Mouse (Mus musculus) liver, embryonic 11.5 days (tissue): Measurements from ENCODE around the gene Vwce. TPM values are rescaled to one million over a fixed set of nuclear protein-coding genes. Genes with fewer than 3 reads are reported as not detected.

ENCODE experiments used
- ATAC-seq: fragments of 200-750 bp; cut with Nextera tagmentation; replicated peaks from 2 replicates; pipeline ENCODE4 v1.8.0; 2017; ENCODE audit warnings: moderate number of reproducible peaks, mild to moderate bottlenecking, moderate TSS enrichment, moderate library complexity; ENCODE audit not compliant: low FRiP score
- DNase-seq: peaks from one replicate; pipeline ENCODE4 v3.0.0-alpha.2; 2017; ENCODE audit warnings: low spot score
- H3K27ac ChIP-seq: fragments of 300-500 bp; sonication (generic); 2 replicates; pipeline ENCODE4 v1.5.1; 2014; ENCODE audit warnings: mild to moderate bottlenecking, low read depth, low read length, control low read depth
- H3K27me3 ChIP-seq: fragments of 300-500 bp; sonication (generic); replicated peaks from 2 replicates; pipeline ENCODE4 v1.6.1; 2014; ENCODE audit warnings: low read length, mixed read lengths; ENCODE audit not compliant: control insufficient read depth, insufficient read depth
- H3K36me3 ChIP-seq: fragments of 300-500 bp; sonication (generic); 2 replicates; pipeline ENCODE4 v1.6.1; 2014; ENCODE audit warnings: mild to moderate bottlenecking, low read length, moderate library complexity, mixed read lengths; ENCODE audit not compliant: control insufficient read depth, insufficient read depth
- H3K4me1 ChIP-seq: fragments of 300-500 bp; sonication (generic); replicated peaks from 2 replicates; pipeline ENCODE4 v1.6.1; 2014; ENCODE audit warnings: low read length, mixed read lengths; ENCODE audit not compliant: control insufficient read depth, insufficient read depth
- H3K4me2 ChIP-seq: fragments of 300-500 bp; sonication (generic); 2 replicates; pipeline ENCODE4 v1.6.1; 2014; ENCODE audit warnings: mild to moderate bottlenecking, control low read depth, moderate library complexity
- H3K4me3 ChIP-seq: fragments of 300-500 bp; sonication (generic); 2 replicates; pipeline ENCODE4 v1.5.1; 2014; ENCODE audit warnings: low read depth, low read length, control low read depth
- H3K9ac ChIP-seq: fragments of 300-500 bp; sonication (generic); 2 replicates; pipeline ENCODE4 v1.6.1; 2014; ENCODE audit warnings: low read depth, low read length, control low read depth
- H3K9me3 ChIP-seq: fragments of 300-500 bp; sonication (generic); 2 replicates; pipeline ENCODE4 v1.6.1; 2016; ENCODE audit warnings: low read length, inconsistent platforms, mixed read lengths; ENCODE audit not compliant: control insufficient read depth
- WGBS: fragments of 180-500 bp; shearing (Covaris S2); extraction: QIAGEN DNeasy Blood & Tissue Kit; methylation state at CpG from one replicate; pipeline ENCODE4 v1.1.7; 2014; 5-methylcytosine and 5-hydroxymethylcytosine counted together
- polyA plus RNA-seq: library from polyadenylated mRNA; unstranded; fragments of >200 nt; fragmentation: Nextera tagmentation; extraction: Ambion mirVana; gene quantifications from 2 replicates; pipeline ENCODE4 v1.2.1, GENCODE M21; 2014

Vwce gene
- polyA plus RNA-seq, 1 experiment from 2014 or later, result 10.4 TPM

DNA sequence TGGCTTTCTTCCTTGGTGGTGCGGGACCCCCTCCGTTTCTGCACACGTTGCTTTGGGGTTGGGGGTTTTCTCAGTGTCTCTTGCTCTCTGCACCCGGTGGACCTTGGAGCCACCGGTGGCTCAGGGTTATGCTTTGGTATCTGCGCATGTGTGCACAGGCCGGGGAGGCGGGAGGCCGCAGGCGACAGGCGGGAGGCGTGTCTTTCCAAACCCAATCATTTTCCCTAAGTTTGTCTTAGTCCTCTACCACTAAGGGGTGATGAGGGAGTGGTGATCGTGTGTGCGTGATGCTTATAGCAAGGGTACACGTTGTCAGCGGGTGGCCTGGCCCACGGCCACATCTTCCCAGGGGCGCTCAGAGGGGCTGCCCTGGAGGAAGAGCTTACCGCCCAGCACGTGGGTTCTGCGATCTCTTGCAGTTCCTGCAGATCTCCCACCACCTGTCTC is 882 bp downstream of the Vwce start:
- peak; percentile 78 for DNase-seq
- peaks cover 29% of the 10 kb centered on the region for H3K4me1 ChIP-seq
- peak overlapping the region; percentile 88 for H3K9ac ChIP-seq
- WGBS, result 3% methylated on average over 21 of the region's 21 CpGs
- peak; percentile 89 for ATAC-seq
- H3K4me2 ChIP-seq, result peak overlapping the region; percentile 99
- H3K36me3 ChIP-seq, result peaks cover 8% of the 10 kb centered on the region
- H3K27ac ChIP-seq, result peak overlapping the region; percentile 83
- no peaks in the 10 kb centered on the region for H3K27me3 ChIP-seq
- H3K9me3 ChIP-seq, result no peaks in the 10 kb centered on the region
- peak overlapping the region; percentile 70 for H3K4me3 ChIP-seq

GRCm38 (mm10) chr19:10637840-10638239 is 3.8 kb downstream of the Vwce start:
- DNase-seq (no peak), ATAC-seq (no peak)
- WGBS, result 57% methylated on average over 7 of the region's 7 CpGs
- Histone ChIP-seq H3K9ac (no peak overlapping the region), H3K4me2 (no peak overlapping the region), H3K27me3 (no peaks in the 10 kb centered on the region), H3K9me3 (no peaks in the 10 kb centered on the region), H3K4me3 (no peak overlapping the region), H3K27ac (no peak overlapping the region), H3K36me3 (no peaks in the 10 kb centered on the region), H3K4me1 (peaks cover 36% of the 10 kb centered on the region)

GRCm38 (mm10) chr19:10640080-10640479 is 6.1 kb downstream of the Vwce start:
- DNase-seq (no peak), ATAC-seq (peak; percentile 69)
- Histone ChIP-seq H3K4me2 (peak overlapping the region; percentile 34), H3K9ac (peak overlapping the region; percentile 31; the same call in 1 of the 2 replicates), H3K27ac (no peak overlapping the region), H3K9me3 (no peaks in the 10 kb centered on the region), H3K4me3 (no peak overlapping the region), H3K27me3 (no peaks in the 10 kb centered on the region), H3K4me1 (peaks cover 30% of the 10 kb centered on the region), H3K36me3 (no peaks in the 10 kb centered on the region)
- 6% methylated on average over 5 of the region's 5 CpGs for WGBS

- Histone ChIP-seq H3K27me3 (no peaks in the 10 kb centered on the region), H3K36me3 (no peaks in the 10 kb centered on the region), H3K4me3 (no peak overlapping the region), H3K4me1 (peaks cover 25% of the 10 kb centered on the region), H3K4me2 (peak overlapping the region; percentile 34; the same call in 1 of the 2 replicates), H3K27ac (no peak overlapping the region), H3K9ac (peak overlapping the region; percentile 31; the same call in 1 of the 2 replicates), H3K9me3 (no peaks in the 10 kb centered on the region)
- ATAC-seq (no peak), DNase-seq (no peak)
- WGBS, result 53% methylated on average over 13 of the region's 13 CpGs
Measured at GRCm38 (mm10) chr19:10640589-10641378, 6.8 kb downstream of the Vwce start.

- H3K36me3 ChIP-seq, result no peaks in the 10 kb centered on the region
- DNase-seq (no peak), ATAC-seq (no peak)
- H3K27ac ChIP-seq, result no peak overlapping the region
- H3K4me3 ChIP-seq, result no peak overlapping the region
- 80% methylated on average over 2 of the region's 2 CpGs for WGBS
- H3K4me1 ChIP-seq, result peaks cover 5% of the 10 kb centered on the region
- H3K9me3 ChIP-seq, result no peaks in the 10 kb centered on the region
- 0 out of 2 replicates have a peak, but pooled peaks cover 2% of the 10 kb centered on the region for H3K27me3 ChIP-seq
- no peak overlapping the region for H3K9ac ChIP-seq
- H3K4me2 ChIP-seq, result no peak overlapping the region
Measured at GRCm38 (mm10) chr19:10645616-10646015, 11.6 kb downstream of the Vwce start.

- DNase-seq (no peak), ATAC-seq (no peak)
- H3K27me3 ChIP-seq, result 0 out of 2 replicates have a peak, but pooled peaks cover 2% of the 10 kb centered on the region
- H3K9me3 ChIP-seq, result no peaks in the 10 kb centered on the region
- H3K4me2 ChIP-seq, result no peak overlapping the region
- H3K9ac ChIP-seq, result no peak overlapping the region
- H3K36me3 ChIP-seq, result no peaks in the 10 kb centered on the region
- no peak overlapping the region for H3K4me3 ChIP-seq
- WGBS, result 73% methylated on average over 8 of the region's 8 CpGs
- no peak overlapping the region for H3K27ac ChIP-seq
- peaks cover under 1% of the 10 kb centered on the region for H3K4me1 ChIP-seq
Measured at GRCm38 (mm10) chr19:10648156-10648555, 14.1 kb downstream of the Vwce start.

DNA sequence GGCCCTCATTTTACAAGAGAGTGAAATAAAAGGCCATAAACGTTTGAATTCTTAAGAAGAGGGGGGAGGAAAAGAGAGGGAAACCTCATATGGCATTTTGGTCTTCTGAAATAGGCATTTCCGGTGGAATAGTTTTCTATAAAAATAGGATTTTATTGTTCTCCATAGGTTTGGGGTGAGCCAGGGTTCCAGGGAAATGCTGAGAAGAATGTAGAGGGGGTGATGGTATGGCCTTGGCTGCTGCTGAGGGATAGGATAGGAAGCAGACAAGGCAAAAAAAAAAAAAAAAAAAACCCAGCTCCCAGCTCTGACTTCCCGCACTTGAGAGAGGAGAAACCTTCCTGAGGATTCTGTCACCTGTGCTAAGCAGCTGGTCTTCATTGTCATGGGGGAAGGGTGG is 22.0 kb downstream of the Vwce start:
- Histone ChIP-seq H3K9ac (no peak overlapping the region), H3K4me3 (no peak overlapping the region), H3K4me1 (peaks cover 47% of the 10 kb centered on the region), H3K27me3 (no peaks in the 10 kb centered on the region), H3K36me3 (no peaks in the 10 kb centered on the region), H3K9me3 (no peaks in the 10 kb centered on the region), H3K4me2 (no peak overlapping the region), H3K27ac (peak overlapping the region; percentile 28)
- WGBS, result 68% methylated on average over 3 of the region's 3 CpGs
- ATAC-seq (no peak), DNase-seq (no peak)

DNA sequence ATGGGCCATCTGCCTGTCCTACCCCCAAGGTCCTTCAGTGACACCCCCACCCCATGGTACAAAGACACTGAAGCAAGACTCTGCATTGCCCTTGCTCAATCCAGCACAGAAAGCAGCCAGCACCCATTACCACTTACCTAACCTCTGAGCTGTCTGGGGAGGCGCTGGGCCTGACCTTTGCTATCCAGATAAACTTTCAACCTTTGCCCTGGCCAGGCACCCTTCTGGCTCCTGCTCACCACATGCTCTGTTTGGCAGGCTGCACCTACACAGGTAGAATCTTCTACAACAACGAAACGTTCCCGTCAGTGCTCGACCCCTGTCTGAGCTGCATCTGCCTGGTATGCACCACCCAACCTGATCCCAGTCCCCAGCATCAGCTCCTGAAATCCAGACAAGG is 23.7 kb downstream of the Vwce start:
- H3K4me2 ChIP-seq, result peak overlapping the region; percentile 16; the same call in 1 of the 2 replicates
- no peaks in the 10 kb centered on the region for H3K27me3 ChIP-seq
- H3K9me3 ChIP-seq, result no peaks in the 10 kb centered on the region
- H3K4me3 ChIP-seq, result no peak overlapping the region
- H3K4me1 ChIP-seq, result peaks cover 53% of the 10 kb centered on the region
- H3K9ac ChIP-seq, result peak overlapping the region; percentile 41; the same call in 1 of the 2 replicates
- no peak for ATAC-seq
- H3K27ac ChIP-seq, result peak overlapping the region; percentile 65
- WGBS, result 58% methylated on average over 5 of the region's 5 CpGs
- H3K36me3 ChIP-seq, result no peaks in the 10 kb centered on the region
- DNase-seq, result no peak

- 70% methylated on average over 2 of the region's 2 CpGs for WGBS
- Histone ChIP-seq H3K9me3 (no peaks in the 10 kb centered on the region), H3K4me2 (no peak overlapping the region), H3K27ac (peak overlapping the region; percentile 65), H3K9ac (no peak overlapping the region), H3K36me3 (no peaks in the 10 kb centered on the region), H3K4me1 (peaks cover 58% of the 10 kb centered on the region), H3K27me3 (no peaks in the 10 kb centered on the region), H3K4me3 (no peak overlapping the region)
- ATAC-seq, result no peak
- no peak for DNase-seq
Measured at GRCm38 (mm10) chr19:10658406-10658805, 24.4 kb downstream of the Vwce start.
